Mouse (Mus musculus) forebrain, embryonic 11.5 days (tissue): ENCODE results near the gene Mark3. TPM values are rescaled to one million over a fixed set of nuclear protein-coding genes. Genes with fewer than 3 reads are reported as not detected.
A peak's percentile ranks its signal among the peaks of the same experiment; 100 is the strongest.

ENCODE experiments used
- ATAC-seq: fragments of 200-750 bp; cut with Nextera tagmentation; replicated peaks from 2 replicates; pipeline ENCODE4 v1.8.0; 2017; ENCODE audit warnings: moderate TSS enrichment; ENCODE audit not compliant: low FRiP score
- DNase-seq: peaks from one replicate; pipeline ENCODE4 v3.0.0-alpha.2; 2017; ENCODE audit warnings: low spot score
- H3K27ac ChIP-seq: fragments of 300-500 bp; sonication (generic); 2 replicates; pipeline ENCODE4 v1.5.1; 2014; ENCODE audit warnings: low read depth, low read length
- H3K27me3 ChIP-seq: fragments of 300-500 bp; sonication (generic); 2 replicates; pipeline ENCODE4 v1.6.1; 2014; ENCODE audit warnings: mild to moderate bottlenecking, low read length, mixed read lengths; ENCODE audit not compliant: control insufficient read depth, insufficient read depth
- H3K36me3 ChIP-seq: fragments of 300-500 bp; sonication (generic); 2 replicates; pipeline ENCODE4 v1.6.1; 2014; ENCODE audit warnings: mild to moderate bottlenecking, low read length, moderate library complexity, mixed read lengths; ENCODE audit not compliant: control insufficient read depth, insufficient read depth
- H3K4me1 ChIP-seq: fragments of 300-500 bp; sonication (generic); replicated peaks from 2 replicates; pipeline ENCODE4 v1.6.1; 2014; ENCODE audit warnings: low read length, mixed read lengths; ENCODE audit not compliant: control insufficient read depth, insufficient read depth
- H3K4me2 ChIP-seq: fragments of 300-500 bp; sonication (generic); 2 replicates; pipeline ENCODE4 v1.6.1; 2014; ENCODE audit warnings: low read depth, mild to moderate bottlenecking, low read length, moderate library complexity, mixed read lengths; ENCODE audit not compliant: severe bottlenecking
- H3K4me3 ChIP-seq: fragments of 300-500 bp; sonication (generic); 2 replicates; pipeline ENCODE4 v1.5.1; 2014; ENCODE audit warnings: low read depth, low read length
- H3K9ac ChIP-seq: fragments of 300-500 bp; sonication (generic); 2 replicates; pipeline ENCODE4 v1.6.1; 2014; ENCODE audit warnings: low read length
- H3K9me3 ChIP-seq: fragments of 300-500 bp; sonication (generic); 2 replicates; pipeline ENCODE4 v1.6.1; 2016; ENCODE audit warnings: low read length, mixed read lengths; ENCODE audit not compliant: control insufficient read depth
- WGBS: fragments of 180-500 bp; shearing (Covaris S2); extraction: QIAGEN DNeasy Blood & Tissue Kit; methylation state at CpG from one replicate; pipeline ENCODE4 v1.1.7; 2014; 5-methylcytosine and 5-hydroxymethylcytosine counted together
- polyA plus RNA-seq: library from polyadenylated mRNA; unstranded; fragments of >200 nt; fragmentation: Nextera tagmentation; extraction: Ambion mirVana; gene quantifications from 2 replicates; pipeline ENCODE4 v1.2.1, GENCODE M21; 2014

The Mark3 gene
- polyA plus RNA-seq, 1 experiment from 2014 or later: 69.1 TPM

DNA sequence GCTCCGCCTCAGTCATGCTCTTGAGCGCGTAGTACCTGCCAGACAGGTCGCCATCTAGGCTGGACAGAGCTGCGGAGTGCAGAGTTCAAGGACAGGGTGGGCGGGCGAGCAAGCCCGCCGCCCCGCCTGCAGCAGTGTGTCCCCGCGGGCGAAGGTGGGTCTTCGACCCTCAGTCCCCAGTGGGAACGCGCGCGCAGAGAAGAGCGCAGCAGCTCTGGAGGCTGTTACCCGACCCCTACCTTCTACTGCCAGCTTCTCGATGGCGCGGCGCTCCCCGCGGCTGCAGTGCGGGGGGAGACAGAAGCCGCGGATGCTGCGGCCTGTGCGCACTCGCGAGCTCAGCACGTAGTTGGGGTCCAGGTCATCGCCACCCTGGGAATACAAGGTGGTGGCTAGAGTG is 96.7 kb downstream of the Mark3 start:
- WGBS: 0% methylated on average over 35 of the region's 35 CpGs
- DNase-seq (no peak), ATAC-seq (0 out of 2 replicates have a peak, but pooled peaks have one; percentile 1)
- Histone ChIP-seq H3K9ac (peak overlapping the region; percentile 93), H3K27ac (peak overlapping the region; percentile 82; the same call in 1 of the 2 replicates), H3K4me3 (peak overlapping the region; percentile 91), H3K4me1 (peaks cover 16% of the 10 kb centered on the region), H3K9me3 (no peaks in the 10 kb centered on the region), H3K4me2 (peak overlapping the region; percentile 93), H3K36me3 (peaks cover 4% of the 10 kb centered on the region), H3K27me3 (peaks cover 4% of the 10 kb centered on the region)

DNA sequence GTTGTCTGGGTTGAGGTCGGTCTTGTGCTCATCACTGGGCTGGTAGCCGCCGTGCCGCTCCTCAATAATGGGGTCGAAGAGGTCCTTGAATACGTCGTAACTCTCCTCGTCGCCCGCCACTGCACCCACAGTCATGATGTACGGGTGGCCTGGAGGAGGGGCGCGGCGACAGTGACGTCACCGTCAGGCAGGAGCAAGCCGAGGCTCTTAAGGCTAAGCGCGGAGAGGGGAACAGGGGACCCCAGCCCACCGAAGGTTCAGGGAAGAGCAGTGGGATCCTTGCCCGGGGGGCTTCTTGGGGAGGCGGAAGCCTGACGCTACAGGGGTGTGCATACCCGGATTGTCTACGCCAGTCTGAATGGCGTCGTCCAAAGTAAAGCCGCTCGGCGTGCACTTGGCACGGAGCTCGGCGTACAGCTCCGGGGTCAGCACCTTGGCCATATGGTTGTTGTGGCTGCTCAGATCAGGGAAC is 97.1 kb downstream of the Mark3 start:
- under 1% methylated on average over 34 of the region's 34 CpGs for WGBS
- peak overlapping the region; percentile 93 for H3K9ac ChIP-seq
- peak overlapping the region; percentile 91 for H3K4me3 ChIP-seq
- ATAC-seq (peak; percentile 55), DNase-seq (peak; percentile 86)
- peak overlapping the region; percentile 93 for H3K4me2 ChIP-seq
- H3K27me3 ChIP-seq: peaks cover 6% of the 10 kb centered on the region
- no peaks in the 10 kb centered on the region for H3K9me3 ChIP-seq
- peaks cover 4% of the 10 kb centered on the region for H3K36me3 ChIP-seq
- peaks cover 16% of the 10 kb centered on the region for H3K4me1 ChIP-seq
- H3K27ac ChIP-seq: peak overlapping the region; percentile 82; the same call in 1 of the 2 replicates

- Histone ChIP-seq H3K36me3 (peaks cover 4% of the 10 kb centered on the region), H3K27me3 (peaks cover 6% of the 10 kb centered on the region), H3K9me3 (no peaks in the 10 kb centered on the region), H3K27ac (peak within 1 kb of the TSS; percentile 82), H3K4me3 (peak within 1 kb of the TSS; percentile 91), H3K9ac (peak within 1 kb of the TSS; percentile 93), H3K4me1 (peaks cover 18% of the 10 kb centered on the region), H3K4me2 (peak within 1 kb of the TSS; percentile 93)
- under 1% methylated on average over 31 of the region's 31 CpGs for WGBS
- peak; percentile 92 for DNase-seq
- peak; percentile 86 for ATAC-seq
These were observed 97.9 kb downstream of the Mark3 start, which contains the start of gene Ckb for GRCm38 (mm10) chr12:111672176-111672575. Gene Ckb, minus strand, starts transcription at chr12:111672338.

DNA sequence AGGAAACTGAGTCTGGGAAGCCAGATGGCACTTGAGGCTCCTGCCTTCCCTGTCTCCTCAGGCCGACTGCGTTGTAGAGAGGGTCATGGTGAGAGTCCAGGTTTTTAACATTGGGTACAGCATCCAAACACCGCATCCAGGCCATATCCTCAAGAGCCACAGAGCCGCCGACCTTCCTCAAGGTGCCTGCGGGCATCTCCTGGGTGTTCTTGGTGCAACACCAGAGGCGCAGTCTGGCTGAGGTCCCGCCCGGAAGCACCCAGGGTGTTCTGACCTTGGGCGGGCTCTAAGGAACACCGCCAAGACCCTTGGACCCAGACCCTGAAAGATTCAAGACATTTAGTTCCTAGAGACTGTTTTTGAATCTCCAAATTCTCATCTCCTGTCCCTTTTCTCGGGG is 98.3 kb downstream of the Mark3 start:
- Histone ChIP-seq H3K27me3 (peaks cover 6% of the 10 kb centered on the region), H3K9me3 (no peaks in the 10 kb centered on the region), H3K4me1 (peaks cover 22% of the 10 kb centered on the region), H3K4me3 (peak overlapping the region; percentile 91), H3K36me3 (peaks cover 4% of the 10 kb centered on the region), H3K9ac (peak overlapping the region; percentile 93), H3K4me2 (peak overlapping the region; percentile 93), H3K27ac (peak overlapping the region; percentile 82; the same call in 1 of the 2 replicates)
- WGBS: 7% methylated on average over 12 of the region's 12 CpGs
- DNase-seq (no peak), ATAC-seq (no peak; the same call in 1 of the 2 replicates)

GRCm38 (mm10) chr12:111674850-111675486 is 100.6 kb downstream of the Mark3 start:
- 70% methylated on average over 2 of the region's 2 CpGs for WGBS
- H3K9ac ChIP-seq: no peak overlapping the region
- H3K9me3 ChIP-seq: no peaks in the 10 kb centered on the region; the same call in 1 of the 2 replicates
- DNase-seq: no peak
- H3K27me3 ChIP-seq: peaks cover 6% of the 10 kb centered on the region
- H3K4me3 ChIP-seq: no peak overlapping the region
- ATAC-seq: no peak
- peaks cover 20% of the 10 kb centered on the region for H3K4me1 ChIP-seq
- no peak overlapping the region for H3K4me2 ChIP-seq
- H3K27ac ChIP-seq: no peak overlapping the region
- peaks cover 4% of the 10 kb centered on the region for H3K36me3 ChIP-seq

- Histone ChIP-seq H3K36me3 (no peaks in the 10 kb centered on the region), H3K9ac (no peak overlapping the region), H3K27ac (no peak overlapping the region), H3K4me2 (no peak overlapping the region), H3K27me3 (peaks cover 6% of the 10 kb centered on the region), H3K4me1 (peaks cover 19% of the 10 kb centered on the region), H3K9me3 (no peaks in the 10 kb centered on the region; the same call in 1 of the 2 replicates), H3K4me3 (no peak overlapping the region)
- DNase-seq (no peak), ATAC-seq (no peak)
- 85% methylated on average over 6 of the region's 6 CpGs for WGBS
These were observed 101.7 kb downstream of the Mark3 start for GRCm38 (mm10) chr12:111675797-111676580.

- Histone ChIP-seq H3K4me2 (peak overlapping the region; percentile 98), H3K27me3 (peaks cover 6% of the 10 kb centered on the region), H3K4me3 (peak overlapping the region; percentile 91), H3K36me3 (no peaks in the 10 kb centered on the region; the same call in 1 of the 2 replicates), H3K4me1 (peaks cover 18% of the 10 kb centered on the region), H3K9ac (peak overlapping the region; percentile 73), H3K9me3 (no peaks in the 10 kb centered on the region; the same call in 1 of the 2 replicates), H3K27ac (peak overlapping the region; percentile 90)
- no peak for DNase-seq
- WGBS: 24% methylated on average over 5 of the region's 5 CpGs
- peak; percentile 5; the same call in 1 of the 2 replicates for ATAC-seq
These were observed 103.1 kb downstream of the Mark3 start for GRCm38 (mm10) chr12:111677421-111677820.

GRCm38 (mm10) chr12:111677882-111678669 is 103.8 kb downstream of the Mark3 start, which contains the start of gene Trmt61a:
Gene Trmt61a, plus strand, starts transcription at chr12:111678105.
- Histone ChIP-seq H3K4me1 (peaks cover 14% of the 10 kb centered on the region; the same call in 1 of the 2 replicates), H3K36me3 (no peaks in the 10 kb centered on the region; the same call in 1 of the 2 replicates), H3K4me3 (peak within 1 kb of the TSS; percentile 91), H3K27ac (peak within 1 kb of the TSS; percentile 90), H3K9me3 (no peaks in the 10 kb centered on the region; the same call in 1 of the 2 replicates), H3K4me2 (peak within 1 kb of the TSS; percentile 98), H3K27me3 (peaks cover 4% of the 10 kb centered on the region), H3K9ac (peak within 1 kb of the TSS; percentile 73)
- ATAC-seq: peak; percentile 87
- WGBS: under 1% methylated on average over 51 of the region's 51 CpGs
- DNase-seq: peak; percentile 95
